Mouse (Mus musculus) brain, embryonic 14.5 days (tissue): ENCODE data around the gene Chd4.

Experiments used
- CTCF ChIP-seq: fragments of 200-500 bp; IDR thresholded peaks from 2 replicates; pipeline ENCODE4 v1.5.1; 2012; ENCODE audit warnings: inconsistent platforms, mild to moderate bottlenecking, moderate library complexity, borderline replicate concordance; ENCODE audit not compliant: insufficient read depth, insufficient read length; ENCODE audit errors: extremely low read depth
- POLR2A ChIP-seq: fragments of 200-500 bp; IDR thresholded peaks from 2 replicates; pipeline ENCODE4 v1.6.1; 2012; ENCODE audit warnings: mild to moderate bottlenecking, inconsistent platforms, borderline replicate concordance; ENCODE audit not compliant: poor library complexity, insufficient read depth, insufficient read length, severe bottlenecking; ENCODE audit errors: extremely low read depth

DNA sequence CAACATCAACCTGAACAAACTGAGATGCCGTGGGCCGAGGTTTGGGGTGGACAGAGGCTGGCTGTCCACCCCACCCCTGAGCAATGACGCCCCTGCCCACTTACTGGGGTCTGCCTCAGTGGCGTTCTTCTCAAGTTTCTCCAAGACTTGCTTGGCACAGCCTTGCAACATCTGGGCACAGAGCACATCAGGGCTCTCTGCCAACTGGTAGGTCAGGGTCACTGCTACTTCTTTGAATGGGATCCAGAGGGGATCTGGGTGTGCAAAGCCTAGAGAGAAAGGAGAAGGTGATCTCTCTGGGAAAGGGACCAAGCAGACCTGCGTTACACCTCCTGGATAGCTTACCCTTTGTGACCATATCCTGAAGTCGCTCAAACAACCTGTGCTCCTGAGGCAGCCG is 77.5 kb downstream of the Chd4 start:
- TF ChIP-seq CTCF (no peak), POLR2A (no peak)
